Mouse (Mus musculus): ENCODE data around the gene Trio. TPM values are rescaled to one million over a fixed set of nuclear protein-coding genes. Genes with fewer than 3 reads are reported as not detected.
A peak's percentile ranks its signal among the peaks of the same experiment; 100 is the strongest.

The Trio gene
- polyA plus RNA-seq, 1 experiment from 2014 or later = 82.3 TPM

DNA sequence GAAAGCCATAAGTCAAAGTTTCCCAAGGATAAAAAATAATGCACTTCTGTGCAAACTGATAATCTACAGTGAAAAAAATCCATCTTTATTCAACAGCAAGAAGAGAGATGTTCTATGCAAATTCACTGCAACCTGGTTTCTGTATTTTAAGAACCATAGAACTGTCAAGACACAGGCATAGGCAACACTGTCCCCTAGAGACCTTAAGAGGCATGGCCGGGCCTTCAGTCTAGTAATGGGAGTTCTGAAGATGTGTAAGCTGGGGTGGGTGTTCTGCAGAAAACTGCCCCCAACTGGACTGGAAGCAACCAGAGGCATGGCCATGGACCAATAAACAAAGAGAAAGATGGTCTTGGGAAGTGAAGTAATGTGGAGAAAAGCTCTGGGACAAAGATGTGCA lies 166.1 kb downstream of the Trio start:
- ATAC-seq (ENCODE audit: insufficient number of reproducible peaks, insufficient read depth, low FRiP score, low TSS enrichment, low read depth) = no peak
- 83% methylated on average over 1 of the region's 1 CpGs for WGBS
- no peak overlapping the region for H3K4me2 ChIP-seq

DNA sequence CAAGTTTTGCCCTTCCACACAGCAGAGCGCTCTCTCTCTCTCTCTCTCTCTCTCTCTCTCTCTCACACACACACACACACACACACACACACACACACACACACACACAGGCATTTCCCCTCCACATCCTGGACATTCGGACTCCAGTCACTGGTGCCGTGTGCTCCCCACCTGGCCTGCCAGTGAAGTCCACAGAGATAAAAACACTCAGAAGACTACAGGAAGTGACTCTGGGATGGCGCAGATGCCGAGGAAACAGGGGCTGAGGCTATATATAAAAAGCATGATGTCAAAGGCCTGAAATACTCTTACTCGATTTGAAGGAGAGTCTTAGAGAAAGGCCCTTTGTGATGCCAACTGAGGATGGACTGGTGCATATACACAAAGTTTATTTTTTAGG lies 166.5 kb downstream of the Trio start:
- peaks cover 61% of the 10 kb centered on the region for H3K36me3 ChIP-seq
- no peak overlapping the region for H3K4me2 ChIP-seq
- no peaks in the 10 kb centered on the region for H3K4me1 ChIP-seq (replicated peaks)
- H3K9ac ChIP-seq (replicated peaks) = no peak overlapping the region
- no peak overlapping the region for H3K27ac ChIP-seq
- H3K27me3 ChIP-seq = no peaks in the 10 kb centered on the region
- no peaks in the 10 kb centered on the region for H3K9me3 ChIP-seq
- no peak for ATAC-seq (ENCODE audit: insufficient number of reproducible peaks, insufficient read depth, low FRiP score, low TSS enrichment, low read depth)
- 61% methylated on average over 5 of the region's 6 CpGs for WGBS
- no peak overlapping the region for H3K4me3 ChIP-seq (replicated peaks)

More for the DNA sequence above, 166.1 kb downstream of the Trio start:
- Histone ChIP-seq H3K9ac (replicated peaks) (no peak overlapping the region), H3K4me1 (replicated peaks) (no peaks in the 10 kb centered on the region), H3K36me3 (peaks cover 60% of the 10 kb centered on the region), H3K9me3 (no peaks in the 10 kb centered on the region), H3K4me3 (replicated peaks) (no peak overlapping the region), H3K27ac (no peak overlapping the region), H3K27me3 (no peaks in the 10 kb centered on the region)

DNA sequence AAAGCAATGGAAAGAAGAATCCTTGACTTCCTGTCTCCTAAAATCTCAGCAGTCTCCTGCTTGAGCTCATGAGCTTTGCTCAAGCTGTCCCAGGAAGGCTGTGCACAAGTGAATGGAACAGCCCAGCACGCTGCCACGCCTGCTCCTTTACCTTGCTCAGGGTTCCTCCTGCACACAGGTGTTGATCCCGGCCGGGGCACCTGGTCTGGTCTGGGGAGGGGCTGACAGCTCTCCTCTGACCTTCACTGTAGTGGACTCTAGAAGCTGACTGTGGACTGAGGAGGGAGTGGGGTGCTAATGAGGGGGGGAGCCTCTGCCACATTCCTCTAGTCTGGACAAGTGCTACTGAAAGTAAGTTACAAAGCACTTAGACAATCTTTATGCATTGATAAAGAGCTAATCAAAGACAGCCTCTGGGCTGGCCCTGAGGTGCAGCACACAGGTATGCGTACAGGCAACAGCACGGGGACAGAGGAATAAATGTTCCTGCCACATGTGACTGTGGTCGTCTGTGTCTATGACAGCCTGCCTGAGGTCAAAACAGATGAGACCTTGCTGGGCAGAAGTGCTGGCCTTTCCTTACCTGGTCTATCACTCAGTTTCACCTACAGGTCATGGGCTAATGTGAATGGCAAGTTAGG lies 167.3 kb downstream of the Trio start:
- no peak overlapping the region for H3K4me3 ChIP-seq (replicated peaks)
- no peak overlapping the region for H3K27ac ChIP-seq
- WGBS = 82% methylated on average over 7 of the region's 7 CpGs
- no peak overlapping the region for H3K4me2 ChIP-seq
- H3K9ac ChIP-seq (replicated peaks) = no peak overlapping the region
- no peaks in the 10 kb centered on the region for H3K4me1 ChIP-seq (replicated peaks)
- H3K27me3 ChIP-seq = no peaks in the 10 kb centered on the region
- peaks cover 64% of the 10 kb centered on the region for H3K36me3 ChIP-seq
- ATAC-seq (ENCODE audit: insufficient number of reproducible peaks, insufficient read depth, low FRiP score, low TSS enrichment, low read depth) = no peak
- H3K9me3 ChIP-seq = no peaks in the 10 kb centered on the region

DNA sequence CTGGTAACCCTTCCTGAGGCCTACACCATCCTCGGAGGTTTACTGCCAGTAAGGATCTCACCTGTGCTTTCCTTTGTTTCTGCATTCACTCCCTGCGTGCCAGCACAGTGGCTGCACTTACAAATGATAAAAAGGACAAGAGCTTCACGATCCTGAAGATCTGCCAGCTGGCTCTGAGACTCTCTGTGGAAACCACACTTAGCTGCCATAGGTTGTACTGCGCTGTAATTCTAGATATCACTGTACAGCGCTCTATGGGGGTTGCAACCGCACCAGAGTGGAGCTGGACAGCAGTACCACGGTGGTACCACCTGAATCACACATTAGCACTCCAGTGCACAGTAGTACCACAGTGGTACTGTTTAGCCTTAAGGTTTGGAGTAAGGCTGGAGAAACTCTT lies 168.4 kb downstream of the Trio start:
- Histone ChIP-seq H3K4me3 (replicated peaks) (no peak overlapping the region), H3K4me1 (replicated peaks) (no peaks in the 10 kb centered on the region), H3K9me3 (no peaks in the 10 kb centered on the region), H3K36me3 (peaks cover 67% of the 10 kb centered on the region), H3K4me2 (no peak overlapping the region), H3K9ac (replicated peaks) (no peak overlapping the region), H3K27me3 (no peaks in the 10 kb centered on the region), H3K27ac (no peak overlapping the region)
- ATAC-seq (ENCODE audit: insufficient number of reproducible peaks, insufficient read depth, low FRiP score, low TSS enrichment, low read depth) = no peak
- 90% methylated on average over 7 of the region's 7 CpGs for WGBS

DNA sequence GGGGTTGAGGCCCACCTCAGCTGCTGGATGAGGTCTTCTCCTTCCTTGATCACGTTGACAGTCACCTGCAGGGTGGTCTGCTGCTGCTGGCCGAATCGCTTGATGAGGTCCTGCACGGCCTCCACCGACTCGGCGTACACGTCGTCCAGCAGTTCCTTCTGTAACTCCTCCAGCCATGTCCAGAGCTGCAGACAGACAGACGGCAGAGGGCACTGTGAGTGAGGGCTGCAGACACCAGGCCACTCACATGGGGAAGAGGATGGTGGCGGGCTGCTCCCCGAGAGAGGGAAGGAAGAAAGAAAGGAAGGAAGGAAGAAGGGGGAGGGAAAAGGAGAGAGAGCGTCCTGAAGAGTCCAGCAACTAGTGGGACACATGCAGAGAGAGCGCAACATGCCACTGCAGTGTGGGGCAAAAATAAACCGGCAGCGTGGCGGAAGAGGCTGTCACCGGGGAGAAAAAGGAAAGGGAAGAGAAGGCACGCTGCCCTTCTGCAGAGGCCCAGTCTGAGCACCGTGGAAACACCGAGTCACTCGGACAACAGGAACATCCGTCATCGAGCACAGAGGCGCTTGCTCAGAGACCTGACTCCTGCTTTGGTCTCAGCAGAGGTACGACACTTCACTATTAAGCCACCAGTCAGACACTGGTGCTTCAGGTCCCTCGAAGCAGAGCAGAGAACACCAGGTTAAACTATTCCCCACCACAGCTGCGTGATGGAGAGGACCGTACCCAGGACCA lies 169.4 kb downstream of the Trio start:
- ATAC-seq (ENCODE audit: insufficient number of reproducible peaks, insufficient read depth, low FRiP score, low TSS enrichment, low read depth) = no peak
- 78% methylated on average over 29 of the region's 29 CpGs for WGBS
- Histone ChIP-seq H3K9ac (replicated peaks) (no peak overlapping the region), H3K27me3 (no peaks in the 10 kb centered on the region), H3K4me3 (replicated peaks) (no peak overlapping the region), H3K36me3 (peaks cover 76% of the 10 kb centered on the region), H3K9me3 (no peaks in the 10 kb centered on the region), H3K27ac (no peak overlapping the region), H3K4me1 (replicated peaks) (no peaks in the 10 kb centered on the region), H3K4me2 (no peak overlapping the region)

DNA sequence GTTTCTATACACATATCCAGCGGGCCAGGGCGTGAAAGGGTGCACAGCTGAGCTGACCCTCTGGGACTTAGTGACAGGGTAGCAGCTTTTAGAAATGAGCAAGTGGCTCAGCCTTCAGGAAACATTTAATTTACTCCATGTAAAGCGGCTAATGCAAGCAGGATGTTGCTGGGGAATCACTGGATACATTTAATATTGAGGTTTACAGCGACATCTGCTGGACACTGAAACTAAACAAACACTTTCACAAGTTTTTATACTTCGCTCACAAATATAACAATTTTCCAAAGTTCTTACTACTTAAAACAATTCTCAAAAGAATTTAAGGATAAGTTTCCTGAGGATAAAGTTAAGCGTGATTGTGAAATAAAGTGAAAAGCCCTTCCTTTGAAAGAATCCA lies 174.3 kb downstream of the Trio start:
- Histone ChIP-seq H3K36me3 (peaks cover 96% of the 10 kb centered on the region), H3K4me1 (replicated peaks) (no peaks in the 10 kb centered on the region), H3K27ac (no peak overlapping the region), H3K27me3 (no peaks in the 10 kb centered on the region), H3K9me3 (no peaks in the 10 kb centered on the region), H3K4me2 (no peak overlapping the region), H3K4me3 (replicated peaks) (no peak overlapping the region), H3K9ac (replicated peaks) (no peak overlapping the region)
- ATAC-seq (ENCODE audit: insufficient number of reproducible peaks, insufficient read depth, low FRiP score, low TSS enrichment, low read depth) = peak; percentile 49; the same call in 1 of the 2 replicates
- 68% methylated on average over 6 of the region's 6 CpGs for WGBS

DNA sequence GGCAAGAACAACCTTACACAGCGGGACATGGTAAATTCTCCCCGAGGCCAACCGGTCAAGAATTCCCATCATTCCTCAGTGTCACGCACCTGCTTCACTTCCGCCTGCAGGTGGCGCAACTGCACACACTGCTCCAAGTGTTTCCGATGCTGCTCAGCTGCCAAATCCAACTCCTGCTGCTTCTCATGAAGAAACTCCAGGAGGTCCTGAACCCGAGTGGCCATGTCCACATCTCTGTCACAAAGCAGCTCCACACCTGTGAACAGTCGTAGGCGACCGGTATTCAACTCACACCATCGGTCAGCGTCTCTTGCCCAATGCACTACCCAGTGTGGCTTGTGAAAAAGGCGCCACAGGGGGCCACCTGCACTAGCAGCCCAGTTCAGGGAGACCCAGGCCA lies 174.7 kb downstream of the Trio start:
- H3K9me3 ChIP-seq = no peaks in the 10 kb centered on the region
- peak; percentile 7; the same call in 1 of the 2 replicates for ATAC-seq (ENCODE audit: insufficient number of reproducible peaks, insufficient read depth, low FRiP score, low TSS enrichment, low read depth)
- no peaks in the 10 kb centered on the region for H3K4me1 ChIP-seq (replicated peaks)
- H3K36me3 ChIP-seq = peaks cover 96% of the 10 kb centered on the region
- no peak overlapping the region for H3K9ac ChIP-seq (replicated peaks)
- WGBS = 81% methylated on average over 14 of the region's 14 CpGs
- H3K27me3 ChIP-seq = no peaks in the 10 kb centered on the region
- no peak overlapping the region for H3K27ac ChIP-seq
- H3K4me3 ChIP-seq (replicated peaks) = no peak overlapping the region
- no peak overlapping the region for H3K4me2 ChIP-seq

DNA sequence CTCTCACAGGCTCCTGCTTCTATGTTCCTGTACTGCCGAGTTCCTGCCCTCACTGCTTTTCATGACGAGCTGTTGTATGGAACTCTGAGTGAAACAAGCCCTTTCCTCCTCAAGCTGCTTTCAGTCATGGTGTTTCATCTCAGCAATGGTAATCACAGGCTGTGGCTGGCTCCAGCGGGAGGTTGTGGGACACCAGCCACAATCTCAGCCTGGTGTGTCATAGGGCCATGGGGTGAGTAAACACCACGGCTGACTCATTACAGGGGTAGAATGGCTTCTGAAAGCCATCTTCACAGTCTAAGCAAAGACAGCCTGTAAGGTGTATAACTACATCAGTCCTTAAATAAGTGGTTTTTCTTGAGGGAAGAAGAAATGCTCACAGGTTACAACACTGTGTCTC lies 175.7 kb downstream of the Trio start:
- no peak for ATAC-seq (ENCODE audit: insufficient number of reproducible peaks, insufficient read depth, low FRiP score, low TSS enrichment, low read depth)
- H3K9me3 ChIP-seq = no peaks in the 10 kb centered on the region
- H3K4me1 ChIP-seq (replicated peaks) = no peaks in the 10 kb centered on the region
- 84% methylated on average over 4 of the region's 4 CpGs for WGBS
- H3K9ac ChIP-seq (replicated peaks) = no peak overlapping the region
- peaks cover 98% of the 10 kb centered on the region for H3K36me3 ChIP-seq
- H3K4me3 ChIP-seq (replicated peaks) = no peak overlapping the region
- H3K27ac ChIP-seq = no peak overlapping the region
- no peak overlapping the region for H3K4me2 ChIP-seq
- no peaks in the 10 kb centered on the region for H3K27me3 ChIP-seq

DNA sequence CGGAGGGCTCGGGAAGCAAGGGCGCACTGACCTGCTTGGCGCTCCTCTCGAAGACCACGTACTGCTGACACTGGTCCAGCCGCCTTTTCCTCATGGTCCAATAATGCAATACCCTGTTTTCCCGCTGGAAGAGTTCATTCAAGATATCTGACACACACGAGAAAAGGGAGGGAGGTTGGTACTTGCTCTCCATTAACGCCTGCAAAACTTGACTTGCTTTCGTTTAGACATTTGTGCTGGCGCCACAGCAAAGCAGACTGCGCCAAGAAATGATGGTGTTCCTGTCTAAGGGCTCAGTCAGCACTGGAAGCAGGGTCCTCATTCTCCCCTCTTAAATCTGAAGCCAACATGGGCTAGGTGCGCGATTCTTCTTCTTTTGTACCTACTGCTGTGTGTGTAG lies 184.0 kb downstream of the Trio start:
- no peak overlapping the region for H3K4me2 ChIP-seq
- no peak overlapping the region for H3K9ac ChIP-seq (replicated peaks)
- no peak for ATAC-seq (ENCODE audit: insufficient number of reproducible peaks, insufficient read depth, low FRiP score, low TSS enrichment, low read depth)
- peaks cover 93% of the 10 kb centered on the region for H3K36me3 ChIP-seq
- H3K9me3 ChIP-seq = no peaks in the 10 kb centered on the region
- H3K27me3 ChIP-seq = no peaks in the 10 kb centered on the region
- 92% methylated on average over 15 of the region's 15 CpGs for whole genome bisulfite sequencing
- no peaks in the 10 kb centered on the region for H3K4me1 ChIP-seq (replicated peaks)
- H3K4me3 ChIP-seq (replicated peaks) = no peak overlapping the region
- no peak overlapping the region for H3K27ac ChIP-seq

DNA sequence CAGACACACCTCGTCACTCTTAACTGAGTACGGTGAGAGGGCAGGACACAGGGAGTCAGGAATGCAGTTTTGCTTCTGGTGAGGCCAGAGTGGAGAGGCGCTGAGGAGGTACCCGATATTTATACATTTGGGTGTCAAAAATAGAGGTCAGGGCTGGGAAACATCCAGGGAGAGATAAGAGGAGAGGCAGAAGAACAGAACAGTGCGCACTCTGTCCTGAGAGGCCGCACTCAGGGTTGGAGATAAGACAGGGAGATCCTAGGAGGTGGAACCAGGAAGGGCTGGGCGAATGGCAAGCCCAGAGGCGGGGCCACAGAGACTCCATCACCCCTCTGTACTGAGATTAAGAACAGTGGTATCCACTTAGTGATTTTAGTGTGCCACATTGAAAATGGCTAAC lies 185.1 kb downstream of the Trio start:
- peaks cover 92% of the 10 kb centered on the region for H3K36me3 ChIP-seq
- WGBS = 79% methylated on average over 8 of the region's 8 CpGs

DNA sequence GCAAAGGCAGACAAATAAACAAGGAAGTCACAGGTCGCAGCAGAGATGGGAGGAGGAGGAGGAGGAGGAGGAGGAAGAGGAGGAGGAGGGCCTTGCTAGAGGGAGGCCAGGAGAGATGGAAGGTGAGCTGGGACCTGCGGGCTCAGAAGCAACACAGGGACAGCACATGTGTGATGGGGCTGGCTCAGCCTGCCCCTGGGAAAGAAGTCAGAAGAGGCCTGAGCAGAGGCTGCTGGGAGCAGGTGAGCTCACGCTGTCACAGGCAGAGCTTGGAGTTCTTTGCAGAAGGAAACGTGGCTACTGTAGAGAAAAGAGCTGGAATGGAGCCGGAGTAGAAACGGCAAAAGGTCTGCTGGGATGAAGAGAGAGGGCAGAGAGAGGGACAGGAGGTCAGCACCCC lies 185.5 kb downstream of the Trio start:
- Histone ChIP-seq H3K4me1 (replicated peaks) (no peaks in the 10 kb centered on the region), H3K4me3 (replicated peaks) (no peak overlapping the region), H3K4me2 (no peak overlapping the region), H3K36me3 (peaks cover 92% of the 10 kb centered on the region), H3K27me3 (no peaks in the 10 kb centered on the region), H3K9me3 (no peaks in the 10 kb centered on the region), H3K27ac (no peak overlapping the region), H3K9ac (replicated peaks) (no peak overlapping the region)
- ATAC-seq (ENCODE audit: insufficient number of reproducible peaks, insufficient read depth, low FRiP score, low TSS enrichment, low read depth) = no peak
- 82% methylated on average over 6 of the region's 6 CpGs for WGBS

More for the DNA sequence above, 185.1 kb downstream of the Trio start:
- no peak overlapping the region for H3K27ac ChIP-seq
- H3K9ac ChIP-seq (replicated peaks) = no peak overlapping the region
- no peaks in the 10 kb centered on the region for H3K4me1 ChIP-seq (replicated peaks)
- H3K27me3 ChIP-seq = no peaks in the 10 kb centered on the region
- no peak overlapping the region for H3K4me2 ChIP-seq
- H3K9me3 ChIP-seq = no peaks in the 10 kb centered on the region
- ATAC-seq (ENCODE audit: insufficient number of reproducible peaks, insufficient read depth, low FRiP score, low TSS enrichment, low read depth) = no peak
- H3K4me3 ChIP-seq (replicated peaks) = no peak overlapping the region

DNA sequence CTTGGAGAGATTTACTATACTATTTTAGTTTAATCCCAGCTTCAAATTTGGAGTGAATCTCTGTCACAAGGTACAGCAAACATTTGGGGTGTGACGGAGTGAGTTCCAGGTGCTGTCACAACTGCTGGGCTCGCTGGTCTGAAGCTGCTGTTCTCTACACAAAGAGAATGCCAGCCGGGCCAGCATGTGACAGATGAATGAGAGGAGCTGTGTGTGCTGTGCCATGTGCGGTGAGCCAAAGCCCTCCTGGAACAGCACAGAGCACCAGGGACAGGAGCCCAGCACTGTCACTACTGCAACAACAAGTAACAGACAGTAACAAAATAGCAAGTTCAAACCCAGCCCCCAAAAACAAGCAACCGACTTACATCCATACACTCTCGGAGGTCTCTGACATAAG lies 194.0 kb downstream of the Trio start:
- H3K4me3 ChIP-seq (replicated peaks) = no peak overlapping the region
- no peak overlapping the region for H3K4me2 ChIP-seq
- H3K9me3 ChIP-seq = no peaks in the 10 kb centered on the region
- ATAC-seq (ENCODE audit: insufficient number of reproducible peaks, insufficient read depth, low FRiP score, low TSS enrichment, low read depth) = no peak
- WGBS = 92% methylated on average over 6 of the region's 6 CpGs
- no peaks in the 10 kb centered on the region for H3K4me1 ChIP-seq (replicated peaks)
- no peak overlapping the region for H3K9ac ChIP-seq (replicated peaks)
- no peak overlapping the region for H3K27ac ChIP-seq
- H3K36me3 ChIP-seq = peaks cover 85% of the 10 kb centered on the region
- H3K27me3 ChIP-seq = no peaks in the 10 kb centered on the region
